Mouse (Mus musculus) C2C12 (cell line): ENCODE measurements around the gene Grifin.

Experiments
- CEBPB ChIP-seq: IDR thresholded peaks from one replicate; pipeline ENCODE4 v1.6.1; 2011; ENCODE audit warnings: low read depth, mild to moderate bottlenecking, control low read depth, moderate library complexity
- CTCF ChIP-seq: IDR thresholded peaks from one replicate; pipeline ENCODE4 v1.5.1; 2011; ENCODE audit not compliant: control insufficient read depth, insufficient read depth, insufficient read length
- MAX ChIP-seq: IDR thresholded peaks from one replicate; pipeline ENCODE4 v1.6.1; 2011; ENCODE audit warnings: mild to moderate bottlenecking, control low read depth
- MYOG ChIP-seq: IDR thresholded peaks from one replicate; pipeline ENCODE4 v1.6.1; 2011; ENCODE audit not compliant: control insufficient read depth, insufficient read length; ENCODE audit errors: extremely low read depth

DNA sequence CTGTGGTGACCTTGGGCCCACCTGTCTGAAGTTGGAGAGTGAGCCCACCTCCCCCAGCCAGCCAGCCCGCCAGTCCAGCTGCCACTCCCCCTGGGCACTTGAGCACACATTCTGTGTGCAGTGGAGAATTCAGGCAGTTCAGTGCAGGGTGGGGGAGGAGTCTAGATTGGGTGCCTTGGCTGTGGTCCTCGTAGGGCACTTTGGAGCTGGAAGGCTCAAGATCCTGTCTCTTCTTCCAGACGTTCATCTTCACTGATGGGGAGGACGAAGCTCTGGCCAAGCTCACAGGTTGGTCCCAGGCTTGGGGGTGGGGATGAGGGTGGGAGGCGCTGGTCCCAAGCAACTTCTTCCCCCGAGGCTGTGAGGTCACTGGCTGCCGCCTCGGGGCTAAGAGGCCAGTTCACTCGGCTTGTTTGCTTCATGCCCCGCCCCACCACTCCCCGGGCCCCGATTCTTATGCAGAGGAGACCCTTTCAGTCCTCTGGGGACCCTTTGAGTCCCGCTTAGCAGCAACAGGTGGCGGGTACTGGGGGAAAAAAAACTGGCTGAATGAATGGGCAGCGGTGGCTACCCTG, 46.8 kb upstream of the Grifin start:
- no peak for TF ChIP-seq MAX
- no peak for TF ChIP-seq CTCF
- no peak for TF ChIP-seq MYOG
- TF ChIP-seq CEBPB: no peak
